Mouse (Mus musculus): ENCODE results near the gene Sparc. TPM values are rescaled to one million over a fixed set of nuclear protein-coding genes. Genes with fewer than 3 reads are reported as not detected.
"Not testable (repeated sequence)": the region's sequence is repeated elsewhere in the genome, so short reads cannot be mapped to it uniquely, and the experiment has no call there.

The Sparc gene
- total RNA-seq, 1 experiment from 2014 or later: 0.81 TPM

DNA sequence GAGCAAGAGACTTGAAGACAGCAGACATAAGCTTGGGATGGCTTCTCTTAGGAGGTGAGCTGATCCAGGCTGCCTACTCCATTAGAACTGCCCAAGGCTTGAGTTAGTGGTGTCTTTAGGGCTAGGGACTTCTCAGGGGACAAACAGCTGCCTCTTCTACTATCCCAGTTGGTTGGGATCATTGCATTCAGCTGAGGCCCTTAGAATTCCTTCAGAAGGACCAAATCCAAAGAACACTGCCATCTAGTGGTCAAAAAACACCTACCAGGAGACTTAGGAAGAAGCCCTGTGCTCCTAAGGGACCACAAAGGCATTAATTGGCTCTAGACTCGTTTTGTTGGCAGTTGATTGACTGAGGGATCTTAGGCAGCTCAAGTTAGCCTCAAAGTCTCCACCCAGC, 21.8 kb upstream of the Sparc start:
- ATAC-seq (ENCODE audit: extremely low read depth, insufficient number of reproducible peaks, low FRiP score, poor library complexity, severe bottlenecking): no peak

GRCm38 (mm10) chr11:55439718-55440117, 16.7 kb upstream of the Sparc start:
- ATAC-seq (ENCODE audit: extremely low read depth, insufficient number of reproducible peaks, low FRiP score, poor library complexity, severe bottlenecking): no peak

DNA sequence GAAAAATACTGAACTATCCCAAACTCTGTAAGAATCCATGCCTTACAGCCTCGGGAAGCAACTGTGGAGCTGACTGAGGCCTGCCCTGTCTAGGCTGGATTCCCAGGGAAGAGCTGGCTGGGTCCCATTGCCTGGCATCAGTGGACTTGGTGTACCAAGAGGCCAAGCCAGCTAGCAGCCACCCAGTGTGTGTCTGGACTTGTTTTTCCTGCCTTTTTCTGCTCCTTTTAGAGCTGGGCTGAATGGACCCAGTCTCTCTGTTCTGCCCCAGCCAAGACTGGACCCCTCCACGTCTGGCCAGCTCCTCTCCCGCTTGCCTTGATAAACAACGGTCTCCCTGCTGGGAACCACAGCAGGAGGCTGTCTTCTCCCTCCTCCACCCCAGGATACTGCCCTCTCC, 15.0 kb upstream of the Sparc start:
- ATAC-seq (ENCODE audit: extremely low read depth, insufficient number of reproducible peaks, low FRiP score, poor library complexity, severe bottlenecking): no peak

GRCm38 (mm10) chr11:55436089-55436488, 13.1 kb upstream of the Sparc start:
- ATAC-seq (ENCODE audit: extremely low read depth, insufficient number of reproducible peaks, low FRiP score, poor library complexity, severe bottlenecking): no peak

DNA sequence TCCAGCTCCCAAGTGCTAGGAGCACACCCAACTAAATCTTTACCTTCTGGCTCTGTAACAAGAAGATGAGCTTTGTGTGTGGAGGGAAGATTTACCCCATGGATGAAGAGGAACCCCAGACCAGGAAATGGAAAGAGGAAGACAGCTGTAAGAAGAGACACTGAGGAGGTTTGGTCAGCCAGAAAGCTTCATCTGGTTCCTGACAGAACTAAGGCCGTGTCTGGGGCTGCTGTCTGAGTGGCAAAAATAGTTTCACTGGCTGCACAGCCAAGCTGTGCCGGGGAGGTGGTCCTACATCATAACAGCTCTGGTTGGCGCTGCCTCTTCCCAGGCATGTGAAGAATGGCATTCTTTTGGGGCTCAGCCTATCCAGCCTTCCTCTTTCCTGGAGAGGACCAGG, 10.0 kb upstream of the Sparc start:
- no peak for ATAC-seq (ENCODE audit: extremely low read depth, insufficient number of reproducible peaks, low FRiP score, poor library complexity, severe bottlenecking)

DNA sequence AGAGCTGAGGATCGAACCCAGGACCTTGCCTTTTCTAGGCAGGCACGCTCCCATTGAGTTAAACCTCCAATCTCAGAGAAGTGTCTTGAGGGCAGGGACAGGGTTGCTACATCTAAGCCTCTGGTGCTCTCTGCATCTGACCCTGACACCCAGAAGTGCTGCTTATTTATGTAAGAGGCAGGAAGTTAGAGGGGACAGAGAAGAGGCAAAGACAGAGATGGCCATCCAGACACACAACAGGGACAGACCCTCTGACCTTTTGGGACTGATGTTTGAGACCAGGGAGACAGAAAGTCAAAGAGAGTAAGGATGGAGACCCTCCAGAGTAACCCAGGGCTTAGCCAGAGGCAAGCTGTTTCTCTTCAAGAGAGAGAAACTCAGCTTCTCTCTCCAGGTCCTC, 7.0 kb upstream of the Sparc start:
- ATAC-seq (ENCODE audit: extremely low read depth, insufficient number of reproducible peaks, low FRiP score, poor library complexity, severe bottlenecking): no peak

- no peak for ATAC-seq (ENCODE audit: extremely low read depth, insufficient number of reproducible peaks, low FRiP score, poor library complexity, severe bottlenecking)
Observed at GRCm38 (mm10) chr11:55428186-55429012, 5.4 kb upstream of the Sparc start.

- ATAC-seq (ENCODE audit: extremely low read depth, insufficient number of reproducible peaks, low FRiP score, poor library complexity, severe bottlenecking): no peak
Observed at GRCm38 (mm10) chr11:55424746-55425360, 1.9 kb upstream of the Sparc start.

DNA sequence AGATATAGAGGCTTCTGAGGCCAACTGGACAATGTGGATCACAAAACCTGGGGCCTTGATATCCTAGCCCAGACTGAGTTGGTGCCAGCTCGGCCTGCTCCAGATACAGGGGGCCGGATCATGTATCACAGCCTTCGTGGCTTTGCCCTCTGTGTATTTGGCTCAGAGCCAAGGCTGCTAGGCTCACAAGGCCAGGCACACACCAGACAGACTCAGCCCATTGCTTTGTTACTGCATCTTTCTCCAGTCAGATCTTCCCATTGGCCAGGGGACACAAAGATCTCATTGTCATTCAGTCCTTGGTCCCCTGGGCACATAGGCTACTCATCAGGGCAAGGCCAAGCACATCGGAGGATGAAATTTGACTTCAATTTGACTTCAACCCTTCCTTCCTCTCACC, 773 bp upstream of the Sparc start:
- ATAC-seq (ENCODE audit: extremely low read depth, insufficient number of reproducible peaks, low FRiP score, poor library complexity, severe bottlenecking): no peak

DNA sequence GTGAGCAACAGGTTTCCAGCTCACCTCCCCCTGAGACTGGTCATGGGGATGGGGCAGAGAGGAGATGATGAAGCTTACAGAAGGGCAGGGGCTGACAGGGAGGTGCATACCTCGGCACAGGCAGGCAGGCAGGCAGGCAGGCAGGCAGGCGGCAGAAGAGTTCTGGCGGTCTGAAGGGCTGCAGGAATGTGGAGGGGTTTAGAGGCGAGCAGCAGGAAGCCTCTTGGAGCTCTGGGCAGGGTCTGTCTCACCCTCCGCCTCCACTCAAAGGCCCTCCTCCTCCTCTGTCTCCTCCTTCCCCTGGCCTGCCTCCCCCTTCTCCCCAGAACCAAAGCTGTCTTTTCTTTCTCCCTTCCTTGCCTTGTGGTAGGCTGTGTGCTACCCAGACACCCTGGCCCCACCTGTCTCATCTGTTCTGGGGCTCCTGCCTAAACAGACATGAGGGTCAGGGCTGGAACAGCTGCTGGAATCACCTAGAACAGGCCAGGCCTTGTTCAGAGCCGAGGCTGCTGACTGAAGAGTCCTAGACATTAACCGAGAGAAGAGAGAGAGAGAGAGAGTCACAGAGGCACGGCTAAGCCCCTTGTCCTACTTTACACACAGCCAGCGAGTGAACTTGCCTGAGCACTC, 3.2 kb downstream of the Sparc start:
- no peak for ATAC-seq (ENCODE audit: extremely low read depth, insufficient number of reproducible peaks, low FRiP score, poor library complexity, severe bottlenecking)

GRCm38 (mm10) chr11:55419296-55419677, 3.7 kb downstream of the Sparc start:
- ATAC-seq (ENCODE audit: extremely low read depth, insufficient number of reproducible peaks, low FRiP score, poor library complexity, severe bottlenecking): no peak

DNA sequence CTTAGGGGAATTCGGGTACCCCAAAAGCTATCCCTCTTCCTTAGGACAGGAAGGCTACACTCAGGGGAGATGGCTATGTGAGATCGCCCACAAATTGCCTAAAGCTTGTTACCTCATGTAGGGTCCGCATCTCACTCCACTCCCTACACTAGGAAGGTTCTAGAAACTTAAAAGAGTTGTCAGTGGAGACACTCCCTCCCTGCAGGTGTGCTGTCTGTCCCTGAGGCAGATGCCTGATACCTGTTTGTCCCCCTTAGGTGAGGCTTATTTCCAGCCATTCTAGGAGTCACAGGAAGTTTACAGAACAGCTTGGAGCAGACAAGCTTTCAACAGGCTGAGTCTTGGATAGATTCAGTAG, 4.3 kb downstream of the Sparc start:
- ATAC-seq (ENCODE audit: extremely low read depth, insufficient number of reproducible peaks, low FRiP score, poor library complexity, severe bottlenecking): no peak

DNA sequence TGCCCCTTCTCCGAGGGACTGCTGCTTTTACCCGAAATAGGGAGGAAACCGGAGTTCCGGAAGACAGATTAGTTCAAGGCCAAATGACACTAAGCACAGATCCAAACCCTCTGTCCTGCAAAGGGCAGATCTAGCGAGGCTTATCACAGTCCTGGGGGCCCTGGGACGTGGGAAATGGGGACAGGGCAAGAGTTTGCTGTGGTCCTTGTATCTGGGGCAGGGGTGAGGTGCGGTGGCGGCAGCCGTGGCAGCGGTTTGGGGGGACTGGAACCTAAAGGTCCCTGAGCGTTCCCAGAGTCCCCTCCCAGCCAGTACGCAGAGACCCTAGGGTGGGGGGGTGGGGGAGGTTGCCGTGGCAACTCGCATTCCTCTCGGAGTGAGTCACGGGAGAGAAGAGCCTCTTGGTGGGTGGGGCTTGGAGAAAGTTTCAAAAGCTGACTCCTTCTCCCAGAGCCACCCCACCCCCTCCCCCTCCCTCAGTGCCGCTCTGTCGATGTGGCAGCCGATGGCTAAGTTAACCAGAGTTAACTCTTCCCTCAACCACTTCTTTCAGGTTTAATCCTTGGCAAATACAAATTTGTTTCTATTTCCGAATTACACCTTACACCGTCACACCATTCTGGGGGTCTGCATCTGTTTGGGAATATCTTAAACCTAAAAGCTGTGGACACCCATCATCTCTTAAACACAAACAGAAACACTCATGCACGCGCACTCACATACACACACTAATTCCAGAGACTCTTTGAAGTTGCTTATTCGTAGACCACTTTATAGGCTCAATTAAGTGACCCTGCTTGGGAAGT, 4.9 kb downstream of the Sparc start:
- ATAC-seq (ENCODE audit: extremely low read depth, insufficient number of reproducible peaks, low FRiP score, poor library complexity, severe bottlenecking): no peak

- no peak for ATAC-seq (ENCODE audit: extremely low read depth, insufficient number of reproducible peaks, low FRiP score, poor library complexity, severe bottlenecking)
Observed at GRCm38 (mm10) chr11:55416609-55417265, 6.2 kb downstream of the Sparc start.

DNA sequence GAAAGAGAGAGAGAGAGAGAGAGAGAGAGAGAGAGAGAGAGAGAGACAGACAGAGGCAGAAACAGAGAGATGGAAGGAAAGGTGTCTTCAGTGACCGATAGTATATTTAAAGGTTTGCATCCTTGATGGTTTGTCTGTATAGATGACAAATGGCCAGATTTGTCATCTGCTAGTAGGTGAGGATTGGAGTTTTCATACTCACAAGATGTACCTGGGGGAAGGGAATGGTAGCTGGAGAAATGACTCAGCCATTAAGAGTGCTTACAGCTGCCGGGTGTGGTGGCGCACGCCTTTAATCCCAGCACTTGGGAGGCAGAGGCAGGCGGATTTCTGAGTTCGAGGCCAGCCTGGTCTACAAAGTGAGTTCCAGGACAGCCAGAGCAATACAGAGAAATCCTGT, 7.3 kb downstream of the Sparc start:
- not testable (repeated sequence) for ATAC-seq (ENCODE audit: extremely low read depth, insufficient number of reproducible peaks, low FRiP score, poor library complexity, severe bottlenecking)

DNA sequence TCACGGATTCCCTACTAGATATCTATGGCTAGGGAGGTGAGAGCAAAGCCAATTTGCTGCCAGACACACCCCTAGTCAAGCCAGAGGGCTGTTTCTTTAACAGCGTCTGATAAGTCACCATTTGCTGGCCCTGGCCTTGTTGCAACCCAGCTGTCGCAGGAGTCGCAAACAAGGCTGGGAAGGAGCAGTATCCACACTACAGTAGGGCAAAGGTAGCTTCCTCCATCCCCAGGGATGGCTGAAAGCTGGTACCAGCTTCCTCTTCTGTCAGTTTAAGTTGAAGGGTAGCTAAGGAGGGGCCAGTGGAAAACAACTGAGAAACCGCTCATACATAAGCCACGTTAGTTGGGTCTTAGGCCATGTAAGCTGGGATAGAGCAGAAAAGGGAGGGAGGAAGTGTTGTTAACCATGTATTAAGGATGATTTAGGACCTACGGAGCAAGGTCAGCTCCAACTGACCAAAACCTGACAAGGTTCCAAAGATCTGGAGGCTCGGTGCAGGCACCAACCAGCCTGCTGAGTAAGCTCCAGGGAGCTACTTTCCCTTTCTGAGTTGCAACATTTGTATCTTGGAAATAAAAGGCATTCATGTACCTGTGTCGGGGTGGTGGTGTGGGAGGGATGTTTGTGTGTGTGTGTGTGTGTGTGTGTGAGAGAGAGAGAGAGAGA, 7.8 kb downstream of the Sparc start:
- ATAC-seq (ENCODE audit: extremely low read depth, insufficient number of reproducible peaks, low FRiP score, poor library complexity, severe bottlenecking): no peak

- no peak for ATAC-seq (ENCODE audit: extremely low read depth, insufficient number of reproducible peaks, low FRiP score, poor library complexity, severe bottlenecking)
Observed at GRCm38 (mm10) chr11:55414314-55414713, 8.7 kb downstream of the Sparc start.

DNA sequence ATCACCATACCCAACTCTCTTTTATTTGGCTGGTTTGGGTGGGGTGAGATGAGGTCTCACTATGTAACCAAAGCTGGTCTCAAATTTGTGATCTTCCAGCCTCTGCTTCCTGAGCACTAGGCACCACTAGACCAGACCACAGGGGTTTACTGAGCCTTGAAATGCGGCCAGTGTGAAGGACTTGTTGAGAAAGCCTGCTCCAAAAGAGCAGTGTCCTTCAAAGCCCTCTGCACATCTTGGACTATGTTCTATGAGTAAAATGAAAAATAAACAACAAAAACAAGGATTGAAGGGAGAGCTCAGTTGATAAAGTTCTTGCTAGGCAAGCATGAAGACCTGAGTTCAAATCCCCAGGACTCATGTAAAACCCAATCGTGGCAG, 9.6 kb downstream of the Sparc start:
- no peak for ATAC-seq (ENCODE audit: extremely low read depth, insufficient number of reproducible peaks, low FRiP score, poor library complexity, severe bottlenecking)

Measured in neutrophil, adult 5-6 weeks (primary cell).